ENCODE assay signal across 8 mouse cellular contexts in genomic region chr14:55105836-55106809, GRCm38 (mm10). TPM values are rescaled to one million over a fixed set of nuclear protein-coding genes. Genes with fewer than 3 reads are reported as not detected.
DNase-seq lines count a peak whose midpoint lies in the region; ATAC-seq and TF ChIP-seq lines count a peak whose summit lies in the region.

Gene Ap1g2 (minus strand): TSS chr14:55106593.

- ATAC-seq in CD4-positive, CD25-positive, alpha-beta regulatory T cell, adult 4 months, result peak; percentile 93
- peak; percentile 76 for ATAC-seq in heart, embryonic 15.5 days (replicated peaks; ENCODE audit: insufficient number of reproducible peaks, insufficient read depth, low FRiP score, low read depth)
- ATAC-seq in liver, embryonic 16.5 days (ENCODE audit: low read depth), result peak; percentile 93
- ATAC-seq in neural tube, embryonic 12.5 days (ENCODE audit: low FRiP score, low read depth), result peak; percentile 57

- peak; percentile 77 for DNase-seq in forebrain, embryonic 10.5 days (ENCODE audit: extremely low spot score, low spot score)
- peak; percentile 86 to 93 for DNase-seq in kidney, postnatal 25 days

- no peaks in the 10 kb centered on the region for H3K9me3 ChIP-seq in forebrain, embryonic 10.5 days
- no peaks in the 10 kb centered on the region for H3K9me3 ChIP-seq in heart, embryonic 15.5 days (replicated peaks)
- H3K9me3 ChIP-seq in liver, embryonic 16.5 days (replicated peaks; ENCODE audit: control insufficient read depth, low read length), result no peaks in the 10 kb centered on the region
- no peaks in the 10 kb centered on the region for H3K9me3 ChIP-seq in neural tube, embryonic 12.5 days

- TF ChIP-seq CTCF in testis, adult 2 months (IDR thresholded peaks at IDR 0.05; ENCODE audit: control insufficient read depth, insufficient read depth, insufficient replicate concordance, low read depth, low read length), result no peak

- peak within 1 kb of the TSS; percentile 93 for H3K27ac ChIP-seq in brown adipose tissue, adult 24 weeks (replicated peaks; ENCODE audit: low read depth, low read length)
- peak within 1 kb of the TSS; percentile 86 for H3K27ac ChIP-seq in forebrain, embryonic 10.5 days
- peak within 1 kb of the TSS; percentile 71 for H3K27ac ChIP-seq in heart, embryonic 15.5 days
- peak within 1 kb of the TSS; percentile 79 for H3K27ac ChIP-seq in liver, embryonic 16.5 days (ENCODE audit: low read length)
- peak within 1 kb of the TSS; percentile 37; the same call in 1 of the 2 replicates for H3K27ac ChIP-seq in neural tube, embryonic 12.5 days
- H3K27ac ChIP-seq in testis, adult 2 months (ENCODE audit: control insufficient read depth, insufficient read depth, low read depth, low read length), result no peak within 1 kb of the TSS

- peaks cover 5% of the 10 kb centered on the region; the same call in 1 of the 2 replicates for H3K36me3 ChIP-seq in forebrain, embryonic 10.5 days (replicated peaks)
- H3K36me3 ChIP-seq in heart, embryonic 15.5 days, result no peaks in the 10 kb centered on the region; the same call in 1 of the 2 replicates
- peaks cover 6% of the 10 kb centered on the region for H3K36me3 ChIP-seq in liver, embryonic 16.5 days (ENCODE audit: control insufficient read depth, insufficient read depth)
- no peaks in the 10 kb centered on the region for H3K36me3 ChIP-seq in neural tube, embryonic 12.5 days
- no peaks in the 10 kb centered on the region for H3K36me3 ChIP-seq in testis, adult 2 months (ENCODE audit: control insufficient read depth, insufficient read depth, low read length)

- WGBS in forebrain, embryonic 10.5 days, result under 1% methylated on average over 39 of the region's 39 CpGs
- WGBS in heart, embryonic 15.5 days, result under 1% methylated on average over 39 of the region's 39 CpGs
- WGBS in liver, embryonic 16.5 days (ENCODE audit: insufficient replicate concordance), result under 1% methylated on average over 39 of the region's 39 CpGs
- WGBS in neural tube, embryonic 12.5 days, result under 1% methylated on average over 39 of the region's 39 CpGs

- H3K9ac ChIP-seq in heart, embryonic 15.5 days, result peak within 1 kb of the TSS; percentile 53
- peak within 1 kb of the TSS; percentile 73 for H3K9ac ChIP-seq in liver, embryonic 16.5 days (ENCODE audit: low read depth, low read length)
- peak within 1 kb of the TSS; percentile 60 for H3K9ac ChIP-seq in neural tube, embryonic 12.5 days

- H3K27me3 ChIP-seq in forebrain, embryonic 10.5 days (ENCODE audit: poor library complexity, severe bottlenecking), result peaks cover 45% of the 10 kb centered on the region
- H3K27me3 ChIP-seq in heart, embryonic 15.5 days, result peaks cover 39% of the 10 kb centered on the region
- H3K27me3 ChIP-seq in liver, embryonic 16.5 days (ENCODE audit: control insufficient read depth, insufficient read depth, low read depth, low read length), result peaks cover 16% of the 10 kb centered on the region
- peaks cover 18% of the 10 kb centered on the region for H3K27me3 ChIP-seq in neural tube, embryonic 12.5 days (replicated peaks)
- H3K27me3 ChIP-seq in testis, adult 2 months (ENCODE audit: control insufficient read depth, insufficient read depth, low read length), result no peaks in the 10 kb centered on the region

- H3K4me3 ChIP-seq in brown adipose tissue, adult 24 weeks (ENCODE audit: insufficient read depth, low read depth, low read length), result peak within 1 kb of the TSS; percentile 92
- H3K4me3 ChIP-seq in forebrain, embryonic 10.5 days, result peak within 1 kb of the TSS; percentile 60
- H3K4me3 ChIP-seq in heart, embryonic 15.5 days, result peak within 1 kb of the TSS; percentile 60
- peak within 1 kb of the TSS; percentile 76 for H3K4me3 ChIP-seq in liver, embryonic 16.5 days (ENCODE audit: low read depth, low read length)
- peak within 1 kb of the TSS; percentile 42 for H3K4me3 ChIP-seq in neural tube, embryonic 12.5 days
- H3K4me3 ChIP-seq in testis, adult 2 months (ENCODE audit: control insufficient read depth, low read depth, low read length), result peak within 1 kb of the TSS; percentile 68

- peak within 1 kb of the TSS; percentile 93 for H3K4me2 ChIP-seq in heart, embryonic 15.5 days
- peak within 1 kb of the TSS; percentile 97 for H3K4me2 ChIP-seq in liver, embryonic 16.5 days (ENCODE audit: low read depth, low read length)
- peak within 1 kb of the TSS; percentile 94 for H3K4me2 ChIP-seq in neural tube, embryonic 12.5 days (replicated peaks)

- TF ChIP-seq POLR2A in testis, adult 2 months (IDR thresholded peaks at IDR 0.05; ENCODE audit: control insufficient read depth, low read depth, low read length), result peak; percentile 63; the same call in 1 of the 2 replicates

- H3K4me1 ChIP-seq in brown adipose tissue, adult 24 weeks (ENCODE audit: control insufficient read depth, insufficient read depth, insufficient read length, low read length), result peaks cover 4% of the 10 kb centered on the region; the same call in 1 of the 2 replicates
- peaks cover 59% of the 10 kb centered on the region for H3K4me1 ChIP-seq in forebrain, embryonic 10.5 days
- H3K4me1 ChIP-seq in heart, embryonic 15.5 days (replicated peaks), result peaks cover 22% of the 10 kb centered on the region
- peaks cover 15% of the 10 kb centered on the region for H3K4me1 ChIP-seq in liver, embryonic 16.5 days (ENCODE audit: control insufficient read depth, low read depth, low read length)
- peaks cover 35% of the 10 kb centered on the region for H3K4me1 ChIP-seq in neural tube, embryonic 12.5 days
- peaks cover 31% of the 10 kb centered on the region for H3K4me1 ChIP-seq in testis, adult 2 months (ENCODE audit: control insufficient read depth, insufficient read depth, low read length)

RNA-seq across cellular contexts. Expression of gene Ap1g2, which starts in this region (rescaled TPM):
- 100 to 1,000 TPM; 110 to 194 TPM for polyA plus RNA-seq in CD4-positive, CD25-positive, alpha-beta regulatory T cell, adult 4 months (2017; shearing (Covaris generic))
- polyA plus RNA-seq in brown adipose tissue, adult 24 weeks (2012; ENCODE audit: insufficient read depth, insufficient read length, missing spikeins), result 16.9 and 20.8 TPM in 2 replicates
- 16.4 and 18.5 TPM in 2 replicates for polyA plus RNA-seq in forebrain, embryonic 10.5 days (2016; fragmentation: Nextera tagmentation; extraction: Ambion mirVana)
- 8.5 and 12.6 TPM in 2 replicates for polyA plus RNA-seq in heart, embryonic 15.5 days (2015; fragmentation: Nextera tagmentation; extraction: Ambion mirVana)
- polyA plus RNA-seq in liver, embryonic 16.5 days (2015; fragmentation: Nextera tagmentation; extraction: Ambion mirVana), result 16.9 and 19.8 TPM in 2 replicates
- polyA plus RNA-seq in neural tube, embryonic 12.5 days (2016; fragmentation: Nextera tagmentation; extraction: Ambion mirVana), result 7.6 and 12.0 TPM in 2 replicates
- 3.0 and 4.0 TPM in 2 replicates for polyA plus RNA-seq in testis, adult 2 months (2012; rRNA removed)

Comparison
In these comparisons a context has a peak if more than half of its experiments do, and no peak if none do; other contexts are left out.
1. H3K4me3 ChIP-seq: peak in every context shown above with its lines; median percentile 92 in brown adipose tissue, adult 24 weeks; 76 in liver, embryonic 16.5 days; 68 in testis, adult 2 months; 60 in forebrain, embryonic 10.5 days; 60 in heart, embryonic 15.5 days; 42 in neural tube, embryonic 12.5 days.